Mouse (Mus musculus) heart, postnatal 0 days (tissue): ENCODE data around the gene Atg7. TPM values are rescaled to one million over a fixed set of nuclear protein-coding genes. Genes with fewer than 3 reads are reported as not detected.

Experiments
- ATAC-seq: fragments of 200-750 bp; cut with Nextera tagmentation; 2 replicates; pipeline ENCODE4 v1.8.0; 2017; ENCODE audit warnings: low read depth, moderate number of reproducible peaks, moderate library complexity; ENCODE audit not compliant: insufficient read depth
- DNase-seq: peaks from one replicate; pipeline ENCODE4 v3.0.0-alpha.2; 2016; ENCODE audit warnings: low spot score
- H3K27ac ChIP-seq: fragments of 300-500 bp; sonication (generic); 2 replicates; pipeline ENCODE4 v1.5.1; 2014; ENCODE audit warnings: low read depth, mild to moderate bottlenecking
- H3K27me3 ChIP-seq: fragments of 300-500 bp; sonication (generic); 2 replicates; pipeline ENCODE4 v1.6.1; 2014; ENCODE audit warnings: low read length, mixed read lengths; ENCODE audit not compliant: control insufficient read depth, insufficient read depth
- H3K36me3 ChIP-seq: fragments of 300-500 bp; sonication (generic); replicated peaks from 2 replicates; pipeline ENCODE4 v1.6.1; 2014; ENCODE audit warnings: low read length, mixed read lengths; ENCODE audit not compliant: control insufficient read depth, insufficient read depth
- H3K4me1 ChIP-seq: fragments of 300-500 bp; sonication (generic); 2 replicates; pipeline ENCODE4 v1.6.1; 2014; ENCODE audit warnings: antibody characterized with exemption; ENCODE audit not compliant: control insufficient read depth, insufficient read depth
- H3K4me2 ChIP-seq: fragments of 300-500 bp; sonication (generic); 2 replicates; pipeline ENCODE4 v1.6.1; 2014; ENCODE audit warnings: low read depth, mild to moderate bottlenecking, low read length, moderate library complexity
- H3K4me3 ChIP-seq: fragments of 300-500 bp; sonication (generic); 2 replicates; pipeline ENCODE4 v1.5.1; 2014; ENCODE audit warnings: low read depth, low read length
- H3K9ac ChIP-seq: fragments of 300-500 bp; sonication (generic); replicated peaks from 2 replicates; pipeline ENCODE4 v1.6.1; 2014; ENCODE audit warnings: low read depth, low read length, mixed read lengths
- H3K9me3 ChIP-seq: fragments of 300-500 bp; sonication (generic); replicated peaks from 2 replicates; pipeline ENCODE4 v1.6.1; 2016; ENCODE audit warnings: low read length; ENCODE audit not compliant: control insufficient read depth
- CTCF ChIP-seq: IDR thresholded peaks from 2 replicates; pipeline ENCODE4 v1.5.1; 2016; ENCODE audit warnings: antibody characterized with exemption, control low read depth, low read depth
- EP300 ChIP-seq: IDR thresholded peaks from 2 replicates; pipeline ENCODE4 v1.6.1; 2016; ENCODE audit warnings: antibody characterized with exemption, low read depth
- WGBS: fragments of 180-500 bp; shearing (Covaris S2); extraction: QIAGEN DNeasy Blood & Tissue Kit; methylation state at CpG from one replicate; pipeline ENCODE4 v1.1.7; 2014; 5-methylcytosine and 5-hydroxymethylcytosine counted together
- polyA plus RNA-seq: library from polyadenylated mRNA; unstranded; fragments of >200 nt; fragmentation: Nextera tagmentation; extraction: Ambion mirVana; gene quantifications from 2 replicates; pipeline ENCODE4 v1.2.1, GENCODE M21; 2015
- total RNA-seq: library from RNA; depleted of rRNA; stranded (reverse); fragments of >200 nt; gene quantifications from 2 replicates; pipeline ENCODE4 v1.2.3, GENCODE M21; 2014; ENCODE audit warnings: low replicate concordance

The Atg7 gene
- total and polyA plus RNA-seq, 2 experiments from 2014 or later, result 13.8 to 14.8 TPM

DNA sequence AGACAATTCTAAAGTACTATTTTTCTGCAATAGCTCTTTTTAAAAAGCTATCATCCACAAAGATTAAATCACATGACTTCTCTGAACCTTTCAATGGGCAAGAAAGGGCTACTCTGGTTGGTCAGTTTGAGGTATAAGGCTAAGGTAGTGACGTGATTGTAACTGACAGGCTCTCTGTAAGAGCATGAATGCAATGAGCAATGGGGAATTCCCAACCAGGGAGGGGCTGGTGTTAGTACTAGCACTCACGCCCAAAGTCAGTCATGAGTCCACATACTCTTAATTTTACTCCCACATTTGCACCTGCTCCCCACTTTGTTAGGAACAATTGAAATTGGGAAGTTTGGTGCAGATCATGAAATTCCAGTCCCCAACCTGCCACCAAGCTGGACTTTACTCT, 147.2 kb downstream of the Atg7 start:
- H3K36me3 ChIP-seq, result no peaks in the 10 kb centered on the region
- DNase-seq, result no peak
- ATAC-seq, result no peak
- no peak overlapping the region for H3K4me2 ChIP-seq
- H3K9ac ChIP-seq, result no peak overlapping the region
- no peak overlapping the region for H3K4me3 ChIP-seq
- no peak overlapping the region for H3K27ac ChIP-seq
- no peaks in the 10 kb centered on the region for H3K27me3 ChIP-seq
- 83% methylated on average over 2 of the region's 2 CpGs for whole genome bisulfite sequencing
- H3K9me3 ChIP-seq, result no peaks in the 10 kb centered on the region
- no peaks in the 10 kb centered on the region for H3K4me1 ChIP-seq
- TF ChIP-seq EP300 (no peak), CTCF (no peak)

GRCm38 (mm10) chr6:114790902-114791301, 148.0 kb downstream of the Atg7 start:
- no peak overlapping the region for H3K4me3 ChIP-seq
- no peaks in the 10 kb centered on the region for H3K36me3 ChIP-seq
- H3K27me3 ChIP-seq, result no peaks in the 10 kb centered on the region
- no peaks in the 10 kb centered on the region for H3K4me1 ChIP-seq
- no peaks in the 10 kb centered on the region for H3K9me3 ChIP-seq
- H3K9ac ChIP-seq, result no peak overlapping the region
- no peak overlapping the region for H3K4me2 ChIP-seq
- ATAC-seq (no peak), DNase-seq (no peak)
- no peak overlapping the region for H3K27ac ChIP-seq
- 83% methylated on average over 7 of the region's 7 CpGs for WGBS
- TF ChIP-seq CTCF (no peak), EP300 (no peak)

- H3K27me3 ChIP-seq, result no peaks in the 10 kb centered on the region
- WGBS, result 83% methylated on average over 4 of the region's 4 CpGs
- H3K27ac ChIP-seq, result no peak overlapping the region
- H3K4me3 ChIP-seq, result no peak overlapping the region
- H3K9me3 ChIP-seq, result no peaks in the 10 kb centered on the region
- H3K4me1 ChIP-seq, result no peaks in the 10 kb centered on the region
- DNase-seq (no peak), ATAC-seq (no peak)
- no peak for TF ChIP-seq CTCF
- TF ChIP-seq EP300, result no peak
- H3K36me3 ChIP-seq, result no peaks in the 10 kb centered on the region
- H3K4me2 ChIP-seq, result no peak overlapping the region
- no peak overlapping the region for H3K9ac ChIP-seq
Measured at GRCm38 (mm10) chr6:114791846-114792245, 148.9 kb downstream of the Atg7 start.

DNA sequence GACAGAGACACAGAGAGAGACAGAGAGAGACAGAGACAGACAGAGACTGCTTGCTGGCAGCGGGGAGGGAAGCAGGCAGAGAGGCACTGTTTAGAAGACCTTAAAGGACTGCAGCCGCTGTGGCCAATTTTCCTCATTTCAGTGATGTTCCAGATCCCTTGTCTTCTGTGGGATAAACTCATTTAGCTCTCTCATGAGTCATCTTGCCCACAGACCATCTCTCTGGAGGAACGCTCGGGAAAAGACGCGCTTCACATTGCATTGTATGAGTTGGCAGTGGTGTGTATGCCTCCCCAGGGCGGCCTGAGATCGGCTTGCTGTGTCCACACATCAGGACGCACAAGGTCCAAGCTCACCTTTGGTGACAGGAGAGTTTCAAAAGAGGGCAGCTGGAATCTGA, 151.8 kb downstream of the Atg7 start:
- DNase-seq (no peak), ATAC-seq (no peak)
- no peak overlapping the region for H3K4me2 ChIP-seq
- H3K4me3 ChIP-seq, result no peak overlapping the region
- H3K36me3 ChIP-seq, result no peaks in the 10 kb centered on the region
- no peaks in the 10 kb centered on the region for H3K9me3 ChIP-seq
- WGBS, result 92% methylated on average over 9 of the region's 9 CpGs
- TF ChIP-seq CTCF, result no peak
- TF ChIP-seq EP300, result no peak
- no peak overlapping the region for H3K27ac ChIP-seq
- H3K27me3 ChIP-seq, result no peaks in the 10 kb centered on the region
- H3K9ac ChIP-seq, result no peak overlapping the region
- no peaks in the 10 kb centered on the region; the same call in 1 of the 2 replicates for H3K4me1 ChIP-seq

DNA sequence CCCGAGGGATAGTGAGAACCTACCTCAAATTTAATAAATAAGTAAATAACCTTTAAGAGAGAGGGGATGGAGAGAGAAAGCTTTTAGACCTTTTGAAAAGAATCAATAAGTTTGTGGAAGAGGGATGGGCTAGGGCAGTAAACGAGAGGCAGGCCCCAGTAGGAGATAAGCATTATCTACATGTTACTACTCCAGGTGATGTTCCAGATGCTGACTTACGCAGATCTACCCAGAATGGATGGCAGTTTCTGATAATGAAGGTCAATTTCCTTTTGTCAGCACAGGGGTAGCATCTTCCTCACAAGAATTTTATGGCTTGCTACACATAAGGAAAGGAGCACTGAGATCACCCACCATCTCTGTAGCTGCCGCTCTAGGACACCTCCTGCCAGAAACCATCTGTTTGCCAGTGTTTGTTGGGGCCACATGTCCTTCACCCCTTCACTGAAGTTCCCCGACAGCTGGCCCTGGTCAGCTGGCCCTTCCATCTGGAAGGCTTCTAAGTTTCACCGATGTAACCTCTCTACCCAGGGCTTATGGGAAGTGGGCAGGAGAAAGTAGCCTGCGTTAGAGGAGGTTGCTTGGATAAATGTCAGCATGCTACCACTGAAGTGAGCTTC, 152.9 kb downstream of the Atg7 start:
- no peak overlapping the region for H3K4me3 ChIP-seq
- H3K4me2 ChIP-seq, result no peak overlapping the region
- no peaks in the 10 kb centered on the region for H3K36me3 ChIP-seq
- peaks cover 2% of the 10 kb centered on the region for H3K4me1 ChIP-seq
- no peaks in the 10 kb centered on the region for H3K9me3 ChIP-seq
- H3K27ac ChIP-seq, result no peak overlapping the region
- H3K27me3 ChIP-seq, result no peaks in the 10 kb centered on the region
- ATAC-seq (no peak), DNase-seq (no peak)
- 85% methylated on average over 7 of the region's 7 CpGs for WGBS
- no peak overlapping the region for H3K9ac ChIP-seq
- TF ChIP-seq EP300, result no peak
- no peak for TF ChIP-seq CTCF

- DNase-seq, result peak; percentile 26
- TF ChIP-seq CTCF (no peak), EP300 (no peak)
- Histone ChIP-seq H3K4me2 (no peak overlapping the region), H3K9ac (no peak overlapping the region), H3K9me3 (no peaks in the 10 kb centered on the region), H3K4me3 (no peak overlapping the region), H3K4me1 (peaks cover 7% of the 10 kb centered on the region), H3K27ac (no peak overlapping the region), H3K27me3 (0 out of 2 replicates have a peak, but pooled peaks cover 2% of the 10 kb centered on the region), H3K36me3 (no peaks in the 10 kb centered on the region)
- WGBS, result 36% methylated on average over 5 of the region's 5 CpGs
- peak; percentile 67; the same call in 1 of the 2 replicates for ATAC-seq
Measured at GRCm38 (mm10) chr6:114797901-114798300, 155.0 kb downstream of the Atg7 start.
